Mouse (Mus musculus) thymus, postnatal 0 days (tissue): ENCODE measurements at regions not wholly inside any gene's neighbourhood (a gene's known extent, or its start where the extent isn't known, plus 50 kb on each side); places are given as distances from the start of the nearest gene placed in this dataset.

Experiments
- DNase-seq: peaks from one replicate; pipeline ENCODE4 v3.0.0-alpha.2; 2015; ENCODE audit warnings: low spot score

GRCm38 (mm10) chr1:91611281-91611680 lies 70.9 kb downstream of the Asb1 start:
- DNase-seq = no peak

- DNase-seq = no peak
Measured at GRCm38 (mm10) chr1:91611694-91612093, 71.3 kb downstream of the Asb1 start.

DNA sequence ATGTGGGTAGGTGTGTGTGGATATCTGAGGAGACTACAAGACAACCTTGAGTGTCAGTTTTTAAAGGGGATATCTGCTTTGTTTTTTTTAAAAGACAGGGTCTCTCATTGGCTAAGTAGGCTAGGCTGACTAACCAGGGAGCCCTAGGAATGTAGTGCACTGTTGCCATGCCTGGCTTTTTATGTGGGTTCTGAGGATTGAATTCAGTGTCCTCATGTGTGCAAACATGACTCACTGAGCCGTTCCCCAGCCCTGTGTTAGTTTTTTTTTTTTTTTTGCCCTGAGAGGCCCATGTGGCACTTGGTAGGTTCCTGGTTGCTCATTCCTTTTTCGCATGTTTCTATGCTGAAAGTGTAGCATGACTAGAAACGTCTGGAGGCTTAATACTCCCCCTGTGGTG lies 72.6 kb downstream of the Asb1 start:
- DNase-seq = peak; percentile 48

- no peak for DNase-seq
Measured at GRCm38 (mm10) chr1:91615396-91615795, 75.1 kb downstream of the Asb1 start.

GRCm38 (mm10) chr1:91618527-91619135 lies 78.3 kb downstream of the Asb1 start:
- DNase-seq = no peak

DNA sequence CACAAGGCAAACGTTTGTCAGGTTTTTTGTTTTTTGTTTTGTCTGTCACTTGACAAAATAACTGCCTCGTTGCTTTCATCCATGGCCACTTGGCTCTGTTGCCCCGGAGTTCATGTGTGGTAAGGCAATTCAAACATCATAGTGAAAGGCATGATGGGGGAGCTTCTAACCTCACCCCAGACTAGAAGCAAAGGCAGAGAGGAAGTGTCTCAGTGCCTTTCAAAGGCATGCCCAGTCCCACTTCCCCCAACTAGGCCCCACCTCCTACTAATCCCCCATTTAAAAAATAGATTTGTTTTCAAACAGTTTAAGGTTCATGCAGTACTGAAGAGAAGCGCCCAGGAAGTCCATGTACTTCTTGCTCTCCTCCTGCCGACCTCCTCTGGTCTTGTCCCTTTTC lies 80.8 kb downstream of the Asb1 start:
- peak; percentile 57 for DNase-seq

GRCm38 (mm10) chr1:91622874-91623273 lies 82.5 kb downstream of the Asb1 start:
- no peak for DNase-seq

GRCm38 (mm10) chr1:91624028-91624427 lies 83.7 kb downstream of the Asb1 start:
- DNase-seq = no peak

- DNase-seq = no peak
Measured at GRCm38 (mm10) chr1:91624531-91625300, 84.4 kb downstream of the Asb1 start.

- peak; percentile 92 for DNase-seq
Measured at GRCm38 (mm10) chr1:91626090-91626489, 85.7 kb downstream of the Asb1 start.

GRCm38 (mm10) chr1:91630206-91630605 lies 89.9 kb downstream of the Asb1 start:
- DNase-seq = peak; percentile 69

- peak; percentile 85 for DNase-seq
Measured at GRCm38 (mm10) chr1:91630871-91631410, 90.6 kb downstream of the Asb1 start.

- DNase-seq = no peak
Measured at GRCm38 (mm10) chr1:91632906-91633493, 92.7 kb downstream of the Asb1 start.

- DNase-seq = no peak
Measured at GRCm38 (mm10) chr1:91636571-91636970, 96.2 kb downstream of the Asb1 start.

DNA sequence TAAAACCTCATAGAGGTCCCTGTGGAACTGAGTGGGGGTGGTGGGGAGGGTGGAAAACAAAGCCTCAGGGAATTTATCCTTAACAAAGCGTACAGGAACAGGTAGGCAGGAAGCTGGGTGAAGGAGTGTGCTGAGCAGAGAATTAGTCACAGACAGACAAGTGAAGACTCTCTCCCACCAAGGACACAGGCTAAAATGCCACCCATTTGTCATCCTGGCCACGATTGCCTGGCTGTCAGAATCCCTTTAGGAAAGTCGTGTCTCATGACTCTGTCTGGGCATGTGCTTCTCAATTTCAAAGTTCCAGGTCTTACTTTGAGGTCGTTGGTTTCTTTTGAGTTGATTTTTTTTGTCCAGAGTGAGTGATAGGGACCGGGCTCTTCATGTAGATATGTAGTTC lies 100.2 kb downstream of the Asb1 start:
- DNase-seq = no peak

GRCm38 (mm10) chr1:91658991-91659441 lies 118.7 kb downstream of the Asb1 start:
- peak; percentile 82 for DNase-seq

GRCm38 (mm10) chr1:91659486-91659885 lies 119.1 kb downstream of the Asb1 start:
- peak; percentile 81 for DNase-seq

DNA sequence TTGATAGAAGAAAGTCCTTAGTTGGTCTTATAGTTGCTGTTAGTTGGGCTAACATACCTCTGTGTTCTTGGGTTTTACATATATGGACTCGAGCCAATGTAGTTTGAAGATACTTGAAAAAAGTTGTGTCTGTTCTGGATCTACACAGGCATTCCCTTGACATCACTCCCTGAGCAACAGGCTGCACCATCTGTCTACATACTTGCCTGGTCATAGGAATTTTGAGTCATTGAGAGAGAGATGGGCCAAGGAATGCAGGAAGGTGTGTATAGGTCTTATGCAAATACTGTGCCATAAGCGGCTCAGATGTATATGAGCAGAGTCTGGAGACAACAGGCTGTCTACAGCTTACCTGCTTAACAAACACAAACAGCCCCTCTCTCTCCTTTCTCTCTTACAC lies 122.9 kb downstream of the Asb1 start:
- no peak for DNase-seq

DNA sequence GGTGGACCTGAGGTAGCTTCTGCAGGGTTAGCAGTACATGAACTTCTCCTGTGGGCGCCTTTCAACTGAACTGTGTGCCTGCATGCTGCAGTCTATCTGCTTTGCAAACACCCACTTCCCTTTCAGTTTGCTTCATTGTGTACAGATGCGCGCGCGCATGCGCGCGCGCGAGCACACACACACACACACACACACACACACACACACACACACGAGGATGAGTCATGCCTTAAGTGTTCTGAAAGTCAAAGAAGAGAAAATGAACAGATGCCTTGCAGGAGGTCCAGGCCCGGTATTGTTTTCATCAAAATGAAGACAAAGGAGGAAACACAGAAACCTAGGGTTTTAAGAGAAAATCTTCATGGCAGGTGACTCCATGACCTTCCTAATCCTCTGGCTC lies 124.3 kb downstream of the Asb1 start:
- peak; percentile 59 for DNase-seq

- DNase-seq = no peak
Measured at GRCm38 (mm10) chr1:91668530-91668929, 128.2 kb downstream of the Asb1 start.

DNA sequence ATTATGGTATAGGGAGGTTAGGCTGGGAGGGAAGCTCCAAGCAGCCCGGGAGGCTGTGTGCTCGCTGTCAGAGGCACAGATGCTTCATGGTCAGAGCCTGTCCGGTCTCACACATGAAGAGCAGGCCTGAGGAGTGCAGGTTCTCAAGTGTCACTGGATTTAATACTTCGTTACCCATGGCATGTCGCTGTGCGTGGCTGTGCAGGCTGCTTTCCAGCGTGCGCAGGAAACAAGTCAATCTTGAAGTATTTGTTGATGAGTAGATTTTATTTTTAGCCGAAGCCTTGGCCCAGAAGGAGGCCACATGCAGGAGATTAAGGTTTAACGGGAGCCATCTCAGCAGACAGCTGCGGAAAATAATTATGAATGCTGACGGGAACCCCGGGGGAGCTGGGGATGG lies 130.3 kb upstream of the Twist2 start:
- DNase-seq = no peak

- DNase-seq = no peak
Measured at GRCm38 (mm10) chr1:91674082-91674655, 127.1 kb upstream of the Twist2 start.
